Mouse (Mus musculus) adrenal gland, adult 2 months (tissue): ENCODE results near the gene Fzd7. TPM values are rescaled to one million over a fixed set of nuclear protein-coding genes. Genes with fewer than 3 reads are reported as not detected.
"Not testable (repeated sequence)": the region's sequence is repeated elsewhere in the genome, so short reads cannot be mapped to it uniquely, and the experiment has no call there.

Experiments
- DNase-seq: peaks from one replicate; pipeline ENCODE4 v3.0.0; 2021
- long read RNA-seq: library from polyadenylated mRNA; stranded (forward); transcript quantifications from one replicate; pipeline ENCODE4 v2.0.0, GENCODE M21; 2021
- polyA plus RNA-seq: library from polyadenylated mRNA; depleted of rRNA; stranded (reverse); fragments of >200 nt; gene quantifications from 2 replicates; pipeline ENCODE4 v1.2.3, GENCODE M21; 2012; rRNA removed
- total RNA-seq, 2 experiments: library from RNA; stranded (reverse); gene quantifications; 2 replicates each; pipeline ENCODE4 v1.2.3; 2021

Fzd7 gene
- total RNA-seq (10 to 100 TPM in 1 of 2 experiments, 1 to 10 TPM in 1; 9.9 to 16.7 TPM), polyA plus RNA-seq (20.1 and 22.0 TPM in 2 replicates)
- long read RNA-seq, full-length matches to known transcripts: 3 of 3 reads
- long read RNA-seq, partial matches to known transcripts: 0 of 3 reads
- long read RNA-seq, other reads (novel, unspliced or antisense): 0 of 3 reads

DNA sequence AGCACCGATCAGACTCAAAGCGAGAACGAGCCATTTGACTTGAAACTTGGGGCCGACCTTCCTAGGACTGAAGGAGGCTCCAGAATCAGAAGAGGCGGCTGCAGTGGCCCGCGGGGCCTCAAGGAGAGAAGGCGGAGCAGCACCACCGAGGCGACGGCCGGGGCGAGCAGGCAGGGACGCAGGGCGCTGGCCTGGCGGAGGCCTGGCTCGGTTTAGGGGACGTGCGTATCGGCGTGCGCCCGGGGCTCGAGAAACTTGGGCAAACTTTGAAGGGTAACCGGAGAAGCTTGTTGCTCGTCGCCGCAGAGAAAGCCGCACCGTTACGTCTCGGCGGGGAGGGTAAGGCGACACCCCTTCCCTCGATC lies at the start of gene Fzd7:
TSS of gene Fzd7 (plus strand) at position 94 of the 365 bp plus-strand sequence.
- no peak for DNase-seq

DNA sequence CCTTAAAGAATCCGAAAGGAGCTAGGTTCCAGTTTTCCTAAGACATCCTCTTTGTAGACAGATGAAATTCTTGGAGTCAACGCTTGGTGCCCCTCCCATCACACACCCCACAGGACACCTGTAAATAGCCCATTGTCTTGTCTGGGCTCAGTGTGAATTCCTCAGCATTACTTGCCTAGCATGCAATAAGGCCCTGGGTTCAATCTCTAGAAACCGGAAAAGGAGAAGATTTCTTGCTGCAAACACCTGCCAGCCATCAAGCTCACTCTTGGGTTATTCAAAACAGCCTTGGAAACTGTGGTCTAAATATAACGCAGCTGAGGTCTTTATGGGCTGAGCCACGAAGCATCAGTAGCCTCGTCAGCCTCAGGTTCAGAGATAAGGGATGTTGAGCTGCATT lies 48.9 kb upstream of the Fzd7 start:
- DNase-seq: no peak

GRCm38 (mm10) chr1:59434071-59434470 lies 48.2 kb upstream of the Fzd7 start:
- no peak for DNase-seq

- DNase-seq: no peak
Measured at GRCm38 (mm10) chr1:59435270-59435669, 47.0 kb upstream of the Fzd7 start.

DNA sequence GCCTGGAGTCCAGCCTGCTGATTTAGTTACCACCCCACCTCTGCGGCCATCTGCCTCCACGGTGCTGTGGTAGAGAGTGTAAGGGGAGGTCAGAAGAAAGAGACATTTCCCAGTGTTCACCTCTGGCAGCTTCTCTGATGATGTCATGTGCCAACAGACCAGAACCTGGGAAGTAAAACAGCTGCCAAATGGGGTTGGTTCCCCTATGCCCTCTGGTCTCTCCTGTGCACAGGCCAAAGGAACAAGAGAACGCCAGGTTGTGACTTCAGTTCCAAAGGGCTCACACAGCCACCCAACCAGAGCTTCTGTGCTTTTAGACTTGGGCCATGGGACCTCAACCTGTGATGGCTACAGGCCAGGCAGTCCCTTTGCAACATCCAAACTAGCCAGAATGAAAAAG lies 45.9 kb upstream of the Fzd7 start:
- no peak for DNase-seq

DNA sequence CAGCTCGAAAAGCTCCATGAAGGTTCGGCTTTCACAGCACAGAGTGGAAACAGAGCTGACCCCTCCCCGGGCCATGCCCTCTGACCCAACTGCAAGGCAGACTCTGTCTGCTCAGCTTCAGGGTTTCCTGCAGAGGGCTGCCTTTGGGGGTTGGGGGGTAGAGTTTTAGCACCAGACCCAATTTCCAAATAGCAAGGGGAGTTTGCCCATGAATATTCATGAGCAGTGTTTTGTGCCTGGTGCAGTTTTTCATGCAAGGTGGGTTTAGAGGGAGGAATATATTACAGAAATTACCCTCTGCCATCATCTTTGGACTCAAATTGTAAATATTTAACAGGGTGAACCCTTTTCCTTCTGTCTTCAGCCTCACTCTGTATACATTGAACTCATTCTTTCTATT lies 44.3 kb upstream of the Fzd7 start:
- DNase-seq: no peak

- no peak for DNase-seq
Measured at GRCm38 (mm10) chr1:59438330-59438729, 43.9 kb upstream of the Fzd7 start.

GRCm38 (mm10) chr1:59439252-59439651 lies 43.0 kb upstream of the Fzd7 start:
- no peak for DNase-seq

GRCm38 (mm10) chr1:59439941-59440340 lies 42.3 kb upstream of the Fzd7 start:
- no peak for DNase-seq

GRCm38 (mm10) chr1:59442721-59443120 lies 39.5 kb upstream of the Fzd7 start:
- DNase-seq: not testable (repeated sequence)

DNA sequence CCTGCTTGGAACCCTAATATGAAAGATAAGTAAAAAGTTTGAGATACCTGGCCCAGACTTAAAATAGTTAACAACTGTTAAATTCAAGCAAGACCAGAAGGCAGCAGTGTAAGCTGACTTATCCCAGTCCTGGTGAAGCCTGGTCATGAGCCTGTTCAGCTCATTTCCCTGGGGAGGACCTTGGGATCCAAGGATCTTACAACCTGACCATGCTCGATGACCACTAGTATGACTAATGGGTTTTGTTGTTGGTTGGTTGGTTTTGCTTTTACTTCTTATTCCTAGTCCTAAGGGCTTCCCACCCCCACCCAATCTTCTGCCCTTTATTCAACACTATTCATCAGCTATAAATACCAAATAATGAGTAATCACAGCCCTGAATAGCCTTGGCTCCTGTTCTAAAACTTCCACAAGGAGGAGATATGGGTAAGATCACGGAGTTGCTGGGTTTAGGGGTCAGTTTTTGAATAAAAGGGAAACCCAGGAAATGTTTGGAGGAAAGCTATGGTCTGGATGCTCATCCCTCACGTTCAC lies 38.0 kb upstream of the Fzd7 start:
- peak; percentile 73 for DNase-seq

DNA sequence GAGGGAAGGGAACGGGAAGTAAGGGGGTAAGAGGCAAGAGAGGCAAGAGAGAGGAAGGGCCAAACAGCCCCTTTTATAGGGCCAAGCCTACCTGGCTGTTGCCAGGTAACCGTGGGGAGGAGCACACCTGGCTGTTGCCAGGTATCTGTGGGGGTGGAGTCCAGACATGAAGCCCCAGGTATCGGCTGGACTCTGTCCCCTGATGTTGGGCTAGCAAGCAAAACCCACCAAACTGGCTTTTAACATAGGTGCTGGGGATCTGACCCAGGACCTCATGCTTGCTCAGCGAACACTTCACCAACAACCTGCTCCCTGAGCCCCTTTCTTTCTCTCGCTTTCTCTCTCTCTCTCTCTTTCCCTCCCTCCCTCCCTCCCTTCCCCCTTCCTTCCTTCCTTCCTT lies 37.0 kb upstream of the Fzd7 start:
- DNase-seq: no peak

GRCm38 (mm10) chr1:59448497-59449270 lies 33.5 kb upstream of the Fzd7 start:
- DNase-seq: no peak

DNA sequence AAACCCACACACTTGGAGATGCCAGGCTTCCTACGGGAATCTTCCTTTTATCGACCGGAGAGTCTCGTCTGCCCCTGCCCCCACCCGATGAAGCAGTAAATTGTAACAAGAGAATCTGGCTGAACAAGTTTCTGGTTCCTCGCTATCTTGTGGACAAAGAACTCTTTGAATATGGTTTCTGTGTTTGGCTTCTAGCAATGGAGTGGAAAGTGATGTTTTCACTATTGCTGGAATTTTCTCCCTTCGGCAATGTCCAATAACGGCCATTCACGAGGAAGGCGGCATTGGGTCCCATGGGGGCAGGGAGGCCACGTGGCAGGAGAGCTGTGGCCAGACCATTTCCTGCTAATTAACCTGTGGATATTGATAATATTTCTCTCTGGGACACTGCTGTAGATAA lies 32.8 kb upstream of the Fzd7 start:
- DNase-seq: no peak

DNA sequence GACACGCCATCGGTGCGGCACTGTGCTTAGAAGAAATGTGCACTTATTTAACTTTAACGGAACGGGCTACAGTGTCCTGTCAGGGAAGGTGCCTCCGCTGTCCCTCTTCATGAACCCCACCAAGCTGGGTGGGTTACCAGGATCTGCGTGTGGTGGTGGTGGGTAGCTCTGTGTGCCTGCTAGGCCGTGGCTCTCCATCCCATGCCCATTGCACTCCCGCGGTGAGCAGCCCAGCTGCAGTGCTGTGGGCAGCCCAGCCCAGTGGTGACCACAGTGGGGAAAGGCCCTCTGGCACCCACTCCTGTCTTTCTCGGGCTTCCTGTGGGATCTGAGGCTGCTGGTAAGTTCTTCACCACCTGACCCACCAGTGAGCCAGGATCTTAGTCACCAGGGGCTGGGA lies 31.3 kb upstream of the Fzd7 start:
- no peak for DNase-seq

- no peak for DNase-seq
Measured at GRCm38 (mm10) chr1:59451584-59451983, 30.6 kb upstream of the Fzd7 start.

- DNase-seq: no peak
Measured at GRCm38 (mm10) chr1:59456825-59457224, 25.4 kb upstream of the Fzd7 start.

DNA sequence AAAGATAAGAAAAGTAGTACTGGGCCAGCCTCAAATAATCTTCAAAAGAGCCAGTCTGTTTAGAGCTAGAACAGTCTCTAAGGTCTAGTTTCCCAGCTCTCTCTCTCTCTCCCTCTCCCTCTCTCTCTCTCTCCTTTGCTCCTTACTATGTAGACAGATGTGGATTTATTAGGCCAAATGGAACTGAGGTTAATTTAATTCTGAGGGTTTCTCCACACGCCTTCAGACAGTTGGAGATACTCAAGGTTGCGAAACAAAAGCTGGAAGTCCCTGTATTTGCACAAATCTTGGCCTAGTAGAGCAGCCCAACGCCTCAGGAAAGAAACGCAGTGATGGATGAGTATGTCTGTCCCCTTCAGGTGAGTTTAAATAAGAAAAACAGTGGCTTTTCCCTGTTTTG lies 24.4 kb upstream of the Fzd7 start:
- DNase-seq: no peak

GRCm38 (mm10) chr1:59458886-59459285 lies 23.3 kb upstream of the Fzd7 start:
- DNase-seq: no peak

- DNase-seq: no peak
Measured at GRCm38 (mm10) chr1:59464696-59465639, 17.3 kb upstream of the Fzd7 start.

DNA sequence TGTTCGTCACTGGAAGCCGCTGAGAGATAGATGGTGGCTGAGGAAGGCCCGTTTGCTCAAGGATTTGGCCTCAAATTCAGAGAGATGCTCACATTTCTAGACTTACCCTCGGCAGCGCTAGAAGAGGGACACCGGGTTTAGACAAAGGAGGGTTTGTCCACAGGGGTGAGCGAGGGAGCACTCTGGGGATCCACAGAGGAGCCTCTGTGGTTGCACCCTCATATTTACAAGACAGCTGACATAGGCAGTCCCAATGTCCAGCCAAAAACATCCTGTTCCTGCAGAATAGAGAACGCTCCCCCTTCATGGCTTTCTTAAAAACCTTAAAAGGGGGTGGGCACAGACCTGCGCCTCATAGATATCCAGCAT lies 16.6 kb upstream of the Fzd7 start:
- DNase-seq: no peak

GRCm38 (mm10) chr1:59469170-59469569 lies 13.1 kb upstream of the Fzd7 start:
- no peak for DNase-seq

- DNase-seq: no peak
Measured at GRCm38 (mm10) chr1:59470766-59471165, 11.5 kb upstream of the Fzd7 start.
